Mouse (Mus musculus): ENCODE data around the gene Zfp618.

Zfp618 gene

GRCm38 (mm10) chr4:63068499-63069175, 103.3 kb downstream of the Zfp618 start:
- ATAC-seq (ENCODE audit: low TSS enrichment) = peak; percentile 97

GRCm38 (mm10) chr4:63071413-63072260, 106.3 kb downstream of the Zfp618 start:
- no peak for ATAC-seq (ENCODE audit: low TSS enrichment)

- no peak for ATAC-seq (ENCODE audit: low TSS enrichment)
Observed at GRCm38 (mm10) chr4:63073139-63073538, 107.8 kb downstream of the Zfp618 start.

- no peak for ATAC-seq (ENCODE audit: low TSS enrichment)
Observed at GRCm38 (mm10) chr4:63079159-63079558, 113.8 kb downstream of the Zfp618 start.

- peak; percentile 67 for ATAC-seq (ENCODE audit: low TSS enrichment)
Observed at GRCm38 (mm10) chr4:63084473-63084889, 119.1 kb downstream of the Zfp618 start.

GRCm38 (mm10) chr4:63089484-63089883, 124.1 kb downstream of the Zfp618 start:
- ATAC-seq (ENCODE audit: low TSS enrichment) = no peak

GRCm38 (mm10) chr4:63091151-63091550, 125.8 kb downstream of the Zfp618 start:
- no peak for ATAC-seq (ENCODE audit: low TSS enrichment)

GRCm38 (mm10) chr4:63097603-63098002, 132.2 kb downstream of the Zfp618 start:
- peak; percentile 62; the same call in 1 of the 2 replicates for ATAC-seq (ENCODE audit: low TSS enrichment)

GRCm38 (mm10) chr4:63100478-63100877, 135.1 kb downstream of the Zfp618 start:
- ATAC-seq (ENCODE audit: low TSS enrichment) = no peak

- ATAC-seq (ENCODE audit: low TSS enrichment) = no peak
Observed at GRCm38 (mm10) chr4:63102025-63102424, 136.7 kb downstream of the Zfp618 start.

- no peak for ATAC-seq (ENCODE audit: low TSS enrichment)
Observed at GRCm38 (mm10) chr4:63105651-63106050, 140.3 kb downstream of the Zfp618 start.

- ATAC-seq (ENCODE audit: low TSS enrichment) = peak; percentile 95
Observed at GRCm38 (mm10) chr4:63118639-63119437, 153.5 kb downstream of the Zfp618 start.

GRCm38 (mm10) chr4:63124861-63125466, 159.6 kb downstream of the Zfp618 start:
- peak; percentile 82 for ATAC-seq (ENCODE audit: low TSS enrichment)

- ATAC-seq (ENCODE audit: low TSS enrichment) = no peak
Observed at GRCm38 (mm10) chr4:63129891-63130624, 164.7 kb downstream of the Zfp618 start.

GRCm38 (mm10) chr4:63147268-63147667, 181.9 kb downstream of the Zfp618 start:
- no peak for ATAC-seq (ENCODE audit: low TSS enrichment)

GRCm38 (mm10) chr4:63151127-63151526, 185.8 kb downstream of the Zfp618 start:
- no peak for ATAC-seq (ENCODE audit: low TSS enrichment)

GRCm38 (mm10) chr4:63154028-63154427, 188.7 kb downstream of the Zfp618 start:
- ATAC-seq (ENCODE audit: low TSS enrichment) = no peak

GRCm38 (mm10) chr4:63154699-63155098, 189.3 kb downstream of the Zfp618 start, which contains the start of gene Ambp:
TSS of gene Ambp (minus strand) at chr4:63154799.
- no peak for ATAC-seq (ENCODE audit: low TSS enrichment)

GRCm38 (mm10) chr4:63155596-63155995, 190.2 kb downstream of the Zfp618 start:
- no peak for ATAC-seq (ENCODE audit: low TSS enrichment)

GRCm38 (mm10) chr4:63156726-63157634, 191.6 kb downstream of the Zfp618 start:
- no peak for ATAC-seq (ENCODE audit: low TSS enrichment)

All from frontal cortex, adult (tissue).